Mouse (Mus musculus) right cerebral cortex, postnatal 36 days (tissue): ENCODE measurements at regions not wholly inside any gene's neighbourhood (a gene's known extent, or its start where the extent isn't known, plus 50 kb on each side); places are given as distances from the start of the nearest gene placed in this dataset.
"Not testable (repeated sequence)": the region's sequence is repeated elsewhere in the genome, so short reads cannot be mapped to it uniquely, and the experiment has no call there.

Experiments used
- DNase-seq, 2 experiments: peaks; one replicate each; pipeline ENCODE4 v3.0.0; 2022; ENCODE audit warnings: low spot score in 2 of 2, mixed read lengths in 1 of 2

DNA sequence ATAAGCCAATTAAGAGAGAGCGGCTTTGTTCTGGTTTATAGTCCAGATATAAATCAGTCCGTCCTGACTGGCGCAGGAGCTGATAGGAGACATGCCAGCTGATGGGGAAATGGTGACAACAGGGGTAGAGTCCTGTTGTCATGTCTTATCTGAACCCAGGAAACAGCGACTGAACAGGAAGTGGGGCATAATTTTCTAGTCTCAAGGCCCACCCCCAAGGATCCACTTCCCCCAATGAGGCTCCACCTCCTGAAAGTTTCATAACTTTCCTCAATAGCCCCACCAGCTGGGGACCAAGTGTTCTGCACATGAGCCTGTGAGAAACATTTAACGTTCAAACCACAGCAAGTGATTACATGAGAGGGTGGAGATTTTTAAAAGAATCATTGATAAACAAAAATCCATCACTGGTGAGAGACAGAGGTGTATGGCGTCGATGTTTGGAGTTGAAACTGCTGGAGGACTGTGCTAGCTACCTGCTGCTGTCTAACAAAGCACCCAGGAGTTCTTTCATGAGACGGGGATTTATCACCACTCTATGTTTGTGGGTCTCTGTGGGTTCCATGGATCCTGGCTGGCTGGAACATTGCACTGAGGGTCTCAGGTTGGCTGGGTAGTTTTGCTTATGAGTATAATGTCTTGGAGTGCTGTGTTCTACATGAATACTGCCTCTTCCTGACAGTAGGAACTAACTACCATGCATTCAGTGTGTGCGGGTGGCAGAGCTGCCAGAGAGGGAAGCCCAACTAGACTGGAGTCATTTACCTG lies 132.0 kb upstream of the Gadl1 start:
- no peak for DNase-seq

GRCm38 (mm10) chr9:115778862-115779261 lies 130.4 kb upstream of the Gadl1 start:
- no peak for DNase-seq

- DNase-seq, result no peak
Observed at GRCm38 (mm10) chr9:115799330-115799729, 109.9 kb upstream of the Gadl1 start.

DNA sequence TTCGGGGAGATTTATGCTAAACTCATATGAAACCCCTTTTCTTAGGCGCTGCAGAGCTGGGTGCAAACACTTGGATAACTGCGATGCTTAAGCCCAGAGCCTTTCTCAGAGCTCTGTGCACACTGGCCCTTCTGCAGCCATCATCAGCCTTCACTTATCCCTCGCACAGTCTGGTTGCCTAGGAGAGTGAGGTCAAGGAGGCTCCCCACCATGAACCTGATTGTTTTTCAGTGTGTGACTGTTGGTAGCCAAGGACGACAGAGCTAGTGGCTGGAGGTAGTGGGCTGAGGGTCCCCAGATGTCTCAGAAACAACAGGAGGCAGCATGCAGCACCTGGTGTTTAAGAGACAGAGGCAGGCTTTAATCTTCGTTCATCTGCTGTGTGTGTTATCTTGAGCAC lies 108.6 kb upstream of the Gadl1 start:
- DNase-seq, result no peak

DNA sequence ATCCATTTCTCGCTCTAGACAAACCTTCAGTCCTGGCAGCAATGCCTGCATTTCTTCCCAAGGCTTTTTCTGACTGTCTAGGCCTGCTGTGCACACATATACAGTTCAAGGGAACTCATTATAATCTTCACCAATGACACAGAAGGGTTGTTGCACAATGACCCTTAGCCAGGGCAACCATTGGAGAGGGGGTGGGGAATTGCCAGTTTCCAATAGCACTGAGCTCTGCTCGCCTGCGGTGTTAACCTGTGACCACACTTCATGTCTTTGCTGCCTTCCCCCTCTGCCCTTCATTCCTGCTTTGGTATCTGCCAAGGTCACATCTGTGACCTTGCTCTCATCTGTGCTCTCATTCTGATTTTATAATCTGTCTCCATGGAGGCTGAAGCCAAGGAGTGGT lies 106.2 kb upstream of the Gadl1 start:
- no peak for DNase-seq

DNA sequence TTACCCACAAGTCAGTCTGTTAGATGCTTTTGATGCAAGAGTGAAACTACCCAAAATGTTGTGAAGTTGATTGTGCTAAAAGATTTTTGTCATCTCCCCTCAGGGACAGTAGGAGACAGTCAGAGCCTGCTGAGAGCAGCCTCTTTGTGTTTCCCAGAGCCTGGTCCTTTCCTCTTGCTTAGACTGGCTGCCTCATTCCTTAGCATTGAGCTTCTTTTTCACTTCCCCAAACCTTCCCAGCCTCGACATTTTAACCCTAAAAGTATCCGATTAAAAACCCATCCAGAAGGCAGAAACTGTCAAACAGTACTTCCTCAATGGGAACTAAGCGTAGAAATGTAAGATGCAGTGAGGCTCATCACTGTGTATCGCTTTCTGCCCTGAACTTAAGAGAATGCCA lies 104.0 kb upstream of the Gadl1 start:
- DNase-seq, result no peak

- no peak for DNase-seq
Observed at GRCm38 (mm10) chr9:115806018-115806702, 103.1 kb upstream of the Gadl1 start.

DNA sequence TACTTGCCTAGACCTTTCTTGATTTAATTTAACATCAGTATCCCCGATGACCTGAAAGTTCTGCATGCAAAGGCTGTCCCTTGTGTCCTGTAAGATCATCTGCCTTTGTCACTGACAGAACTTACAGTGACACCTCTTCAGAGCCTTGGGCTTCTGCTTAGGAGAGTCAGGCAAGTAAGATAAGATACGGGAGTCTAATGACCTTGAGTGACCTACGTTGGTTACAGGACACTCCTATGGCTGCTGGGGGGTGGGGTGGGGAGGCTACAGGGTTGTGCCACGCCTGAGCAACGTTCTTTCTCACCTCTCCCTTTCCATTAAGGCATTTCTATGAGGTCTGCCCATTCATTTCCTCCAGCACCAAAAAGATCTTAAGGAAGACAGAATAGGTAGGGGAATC lies 69.1 kb upstream of the Gadl1 start:
- DNase-seq, result no peak

DNA sequence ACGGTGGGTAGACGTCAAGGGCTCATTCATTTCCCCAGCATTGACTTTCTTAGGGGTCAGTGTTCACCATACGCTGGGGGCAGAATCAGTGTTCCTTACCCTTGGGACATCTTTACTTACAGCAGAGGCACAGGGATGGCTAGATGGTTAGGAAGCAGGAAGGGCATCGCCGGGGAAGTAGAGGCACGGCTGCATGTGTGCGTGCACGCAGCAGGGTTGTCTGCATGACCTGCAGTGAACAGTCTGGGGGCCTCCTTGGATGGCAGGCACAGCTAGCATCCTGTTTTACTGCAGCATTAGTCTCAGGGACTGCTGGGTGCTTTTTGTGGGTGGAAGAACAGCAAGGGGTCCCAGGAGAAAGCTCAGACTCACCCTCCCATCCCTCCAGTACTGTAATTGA lies 68.5 kb upstream of the Gadl1 start:
- no peak for DNase-seq

- DNase-seq, result no peak
Observed at GRCm38 (mm10) chr9:115841684-115842083, 67.6 kb upstream of the Gadl1 start.

- DNase-seq, result no peak
Observed at GRCm38 (mm10) chr9:115844340-115844739, 64.9 kb upstream of the Gadl1 start.

DNA sequence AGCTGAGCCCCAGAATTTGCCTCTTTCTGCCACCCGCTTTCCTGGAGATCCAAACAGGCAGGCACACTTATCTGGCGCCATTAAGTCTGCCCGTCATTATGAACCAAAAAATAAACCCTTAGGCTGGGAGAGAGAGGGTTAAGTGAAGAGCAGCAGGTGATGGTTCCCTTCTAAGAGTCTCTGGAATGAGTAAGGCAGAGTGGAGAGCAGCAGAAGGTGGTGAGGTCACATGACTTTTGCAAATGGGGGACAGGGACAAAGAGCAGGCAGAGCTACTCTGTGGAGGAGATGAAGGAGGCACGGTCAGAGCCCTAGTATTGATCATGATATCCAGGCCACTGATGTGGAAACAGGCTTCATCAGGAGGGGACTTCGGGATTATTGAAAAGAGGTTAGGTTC lies 64.2 kb upstream of the Gadl1 start:
- no peak for DNase-seq

DNA sequence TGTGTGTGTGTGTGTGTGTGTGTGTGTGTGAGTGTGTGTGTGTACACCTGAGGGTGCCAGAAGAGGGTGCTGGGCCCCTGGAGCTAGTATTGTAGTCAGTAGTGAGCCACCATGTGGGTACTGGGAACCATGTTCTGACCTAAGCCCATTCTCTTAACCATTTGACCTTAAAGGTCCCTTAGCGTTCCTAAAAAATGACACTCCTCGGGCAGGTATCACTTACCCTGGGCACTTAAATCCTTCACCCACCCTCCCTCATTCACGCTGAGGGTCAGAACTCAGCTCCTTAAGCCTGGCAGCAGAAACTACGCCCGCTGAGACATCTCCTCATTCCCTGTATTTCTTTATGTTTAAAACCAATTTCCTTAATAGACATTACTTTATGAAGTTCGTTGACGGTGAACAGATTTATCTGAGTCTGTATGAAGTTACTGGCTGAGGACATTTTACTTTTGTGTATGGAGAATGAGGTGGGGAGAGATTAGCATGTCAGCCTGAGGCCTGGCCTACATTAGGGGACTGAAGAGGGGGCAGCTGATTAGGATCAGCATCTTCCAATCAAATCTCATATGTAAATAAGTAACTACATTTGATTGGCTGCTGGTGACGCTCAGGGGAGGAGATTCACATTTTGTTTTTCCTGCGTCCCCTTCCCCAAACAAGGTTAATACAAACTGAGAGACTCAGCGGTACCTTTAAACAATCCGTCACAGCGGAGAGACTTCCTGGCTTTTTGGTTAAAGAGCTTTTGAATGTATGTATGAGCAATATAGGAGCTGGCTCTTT lies 61.8 kb upstream of the Gadl1 start:
- no peak for DNase-seq

DNA sequence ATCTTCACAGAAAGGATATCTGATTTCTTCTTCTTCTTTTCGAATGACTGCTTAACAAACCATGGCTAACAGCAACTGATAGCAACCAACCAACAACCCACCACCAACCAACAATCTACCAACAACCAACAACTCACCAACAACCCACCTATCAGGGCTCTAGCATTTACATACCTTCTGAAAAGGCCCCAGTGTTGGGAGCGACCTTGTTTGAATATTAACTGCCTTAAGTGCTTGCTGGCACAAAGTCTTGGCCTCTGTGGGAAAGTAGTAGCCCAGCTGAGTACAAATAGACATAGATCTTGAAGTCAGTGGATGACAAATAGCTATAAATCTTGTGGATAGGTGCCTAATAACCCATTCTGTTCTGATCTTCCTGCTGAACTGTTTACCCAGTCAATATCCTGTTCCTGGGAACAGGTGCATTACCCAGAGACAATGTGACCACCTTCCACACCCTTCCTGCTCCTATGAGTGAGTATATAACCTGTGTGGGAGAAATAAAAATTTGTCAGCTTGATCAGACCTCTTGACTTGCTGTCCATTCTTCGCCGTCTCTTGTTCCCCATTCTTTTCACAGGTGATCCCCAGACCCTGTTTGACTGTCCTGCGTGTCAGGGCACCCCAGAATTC lies 55.9 kb upstream of the Gadl1 start:
- DNase-seq, result not testable (repeated sequence)

GRCm38 (mm10) chr9:115857301-115857700 lies 52.0 kb upstream of the Gadl1 start:
- DNase-seq, result no peak

DNA sequence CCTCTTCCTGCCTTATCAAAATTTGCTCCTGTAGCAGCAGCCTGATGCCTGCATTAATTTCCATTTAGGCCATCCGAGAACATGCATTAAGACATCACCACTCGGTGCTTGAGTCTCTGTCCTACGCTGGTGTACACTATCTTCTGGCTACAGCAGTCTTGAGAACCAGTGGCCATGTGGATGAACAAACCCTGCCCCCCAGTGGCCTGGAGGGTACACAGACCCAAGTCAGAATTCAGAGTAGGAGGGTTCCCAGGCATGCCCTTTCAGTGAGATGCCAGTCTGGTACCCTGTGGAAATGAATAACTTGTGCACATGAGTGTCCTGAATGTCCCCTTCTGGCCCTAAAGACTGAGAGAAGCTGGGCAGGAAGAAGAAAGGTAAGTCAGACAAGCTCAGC lies 50.4 kb upstream of the Gadl1 start:
- DNase-seq, result no peak
